Mouse (Mus musculus): ENCODE data around the gene Teddm1a. TPM values are rescaled to one million over a fixed set of nuclear protein-coding genes. Genes with fewer than 3 reads are reported as not detected.

Gene Teddm1a
- total RNA-seq, 1 experiment from 2014 or later: not detected

Other genes starting within 250 kb of the Teddm1a start
- gene Rgs8, start 238.7 kb upstream of the Teddm1a start, total RNA-seq (2017): 0.05 and 0.34 TPM in 2 replicates
- gene Rgs16, start 151.4 kb upstream of the Teddm1a start, total RNA-seq (2017): not detected in 2 replicates
- gene Rnasel, start 142.3 kb upstream of the Teddm1a start, total RNA-seq (2017): 50.9 and 71.5 TPM in 2 replicates
- not detected in 2 replicates for gene Rgsl1, start 47.6 kb upstream of the Teddm1a start, total RNA-seq (2017)
- gene Teddm1b, start 17.4 kb upstream of the Teddm1a start, total RNA-seq (2017): not detected in 2 replicates
- gene Glul, start 8.2 kb downstream of the Teddm1a start, total RNA-seq (2017): 72.4 and 94.7 TPM in 2 replicates
- 0.18 and 0.29 TPM in 2 replicates for gene Teddm2, start 8.5 kb downstream of the Teddm1a start, total RNA-seq (2017)